Mouse (Mus musculus): ENCODE data around the gene Apom.

GRCm38 (mm10) chr17:35164218-35164567 lies 32.3 kb upstream of the Apom start:
- TF ChIP-seq CTCF (IDR thresholded peaks at IDR 0.05; ENCODE audit: low read depth) (no peak), EP300 (IDR thresholded peaks at IDR 0.05; ENCODE audit: low read depth) (no peak)
